Mouse (Mus musculus): ENCODE data around the gene Iqcf1.

Iqcf1 gene

GRCm38 (mm10) chr9:106499667-106500066 lies at the start of gene Iqcf1:
Gene Iqcf1 (plus strand): TSS chr9:106499967.
- no peak for DNase-seq

GRCm38 (mm10) chr9:106450661-106451060 lies 49.1 kb upstream of the Iqcf1 start:
- peak; percentile 88 to 90 for DNase-seq

GRCm38 (mm10) chr9:106451298-106451697 lies 48.5 kb upstream of the Iqcf1 start:
- no peak for DNase-seq

- DNase-seq: no peak
Measured at GRCm38 (mm10) chr9:106451899-106452298, 47.9 kb upstream of the Iqcf1 start.

GRCm38 (mm10) chr9:106452351-106452750 lies 47.4 kb upstream of the Iqcf1 start:
- no peak for DNase-seq

GRCm38 (mm10) chr9:106452821-106453220 lies 46.9 kb upstream of the Iqcf1 start:
- peak; percentile 79 to 80 for DNase-seq

- peak; percentile 89 to 90 for DNase-seq
Measured at GRCm38 (mm10) chr9:106453271-106454070, 46.3 kb upstream of the Iqcf1 start, which contains the start of gene Pcbp4. Gene Pcbp4 (plus strand): TSS chr9:106453291.

GRCm38 (mm10) chr9:106454071-106454761 lies 45.6 kb upstream of the Iqcf1 start:
- DNase-seq: no peak

- no peak for DNase-seq
Measured at GRCm38 (mm10) chr9:106454888-106455681, 44.7 kb upstream of the Iqcf1 start.

- no peak for DNase-seq
Measured at GRCm38 (mm10) chr9:106456325-106457162, 43.2 kb upstream of the Iqcf1 start.

GRCm38 (mm10) chr9:106457163-106457559 lies 42.6 kb upstream of the Iqcf1 start:
- DNase-seq: no peak

GRCm38 (mm10) chr9:106457920-106458319 lies 41.8 kb upstream of the Iqcf1 start:
- no peak for DNase-seq

- no peak for DNase-seq
Measured at GRCm38 (mm10) chr9:106459946-106460345, 39.8 kb upstream of the Iqcf1 start.

- no peak for DNase-seq
Measured at GRCm38 (mm10) chr9:106460401-106461025, 39.3 kb upstream of the Iqcf1 start.

- DNase-seq: no peak
Measured at GRCm38 (mm10) chr9:106461026-106461415, 38.7 kb upstream of the Iqcf1 start.

GRCm38 (mm10) chr9:106461641-106462429 lies 37.9 kb upstream of the Iqcf1 start:
- no peak for DNase-seq

- no peak for DNase-seq
Measured at GRCm38 (mm10) chr9:106462430-106462800, 37.4 kb upstream of the Iqcf1 start.

GRCm38 (mm10) chr9:106463122-106464063 lies 36.4 kb upstream of the Iqcf1 start:
- DNase-seq: no peak

- no peak for DNase-seq
Measured at GRCm38 (mm10) chr9:106464751-106465541, 34.8 kb upstream of the Iqcf1 start.

Measured in kidney, adult 8-10 months (tissue).